Mouse (Mus musculus): ENCODE measurements around the gene Gm49318.
A peak's percentile ranks its signal among the peaks of the same experiment; 100 is the strongest.

The Gm49318 gene

GRCm38 (mm10) chr9:22069881-22070553 lies 1.0 kb downstream of the Gm49318 start:
- no peak for DNase-seq (ENCODE audit: low spot score in 2 of 2)

- DNase-seq (ENCODE audit: low spot score in 2 of 2), result no peak
These were observed 3.9 kb downstream of the Gm49318 start for GRCm38 (mm10) chr9:22067195-22067594.

GRCm38 (mm10) chr9:22066433-22066832 lies 4.6 kb downstream of the Gm49318 start:
- DNase-seq (ENCODE audit: low spot score in 2 of 2), result peak; percentile 20 to 56

GRCm38 (mm10) chr9:22065642-22066041 lies 5.4 kb downstream of the Gm49318 start:
- no peak for DNase-seq (ENCODE audit: low spot score in 2 of 2)

- DNase-seq (ENCODE audit: low spot score in 2 of 2), result no peak
These were observed 6.7 kb downstream of the Gm49318 start for GRCm38 (mm10) chr9:22064341-22064740.

- no peak for DNase-seq (ENCODE audit: low spot score in 2 of 2)
These were observed 9.7 kb downstream of the Gm49318 start for GRCm38 (mm10) chr9:22061339-22061738.

- no peak for DNase-seq (ENCODE audit: low spot score in 2 of 2)
These were observed 13.0 kb downstream of the Gm49318 start for GRCm38 (mm10) chr9:22058011-22058424.

GRCm38 (mm10) chr9:22057031-22057517 lies 14.0 kb downstream of the Gm49318 start:
- DNase-seq (ENCODE audit: low spot score in 2 of 2), result no peak

GRCm38 (mm10) chr9:22056303-22056910 lies 14.7 kb downstream of the Gm49318 start:
- DNase-seq (ENCODE audit: low spot score in 2 of 2), result no peak

GRCm38 (mm10) chr9:22055713-22056112 lies 15.3 kb downstream of the Gm49318 start:
- DNase-seq (ENCODE audit: low spot score in 2 of 2), result no peak

GRCm38 (mm10) chr9:22054411-22055076 lies 16.5 kb downstream of the Gm49318 start:
- DNase-seq (ENCODE audit: low spot score in 2 of 2), result peak; percentile 20 to 79

- no peak for DNase-seq (ENCODE audit: low spot score in 2 of 2)
These were observed 17.4 kb downstream of the Gm49318 start for GRCm38 (mm10) chr9:22053657-22054056.

- DNase-seq (ENCODE audit: low spot score in 2 of 2), result no peak
These were observed 19.2 kb downstream of the Gm49318 start, which contains the start of gene Elavl3 for GRCm38 (mm10) chr9:22051958-22052254. Gene Elavl3, minus strand, starts transcription at chr9:22052023.

- DNase-seq (ENCODE audit: low spot score in 2 of 2), result no peak
These were observed 19.7 kb downstream of the Gm49318 start for GRCm38 (mm10) chr9:22051161-22051957.

GRCm38 (mm10) chr9:22050351-22050889 lies 20.6 kb downstream of the Gm49318 start:
- peak in 1 of 2 experiments; percentile 28 for DNase-seq (ENCODE audit: low spot score in 2 of 2)

GRCm38 (mm10) chr9:22049721-22050270 lies 21.3 kb downstream of the Gm49318 start:
- DNase-seq (ENCODE audit: low spot score in 2 of 2), result no peak

- DNase-seq (ENCODE audit: low spot score in 2 of 2), result no peak
These were observed 21.7 kb downstream of the Gm49318 start for GRCm38 (mm10) chr9:22049315-22049714.

GRCm38 (mm10) chr9:22047329-22047728 lies 23.7 kb downstream of the Gm49318 start:
- no peak for DNase-seq (ENCODE audit: low spot score in 2 of 2)

GRCm38 (mm10) chr9:22041832-22042231 lies 29.2 kb downstream of the Gm49318 start:
- DNase-seq (ENCODE audit: low spot score in 2 of 2), result no peak

- no peak for DNase-seq (ENCODE audit: low spot score in 2 of 2)
These were observed 33.2 kb downstream of the Gm49318 start for GRCm38 (mm10) chr9:22037826-22038225.

GRCm38 (mm10) chr9:22035300-22036044 lies 35.6 kb downstream of the Gm49318 start:
- no peak for DNase-seq (ENCODE audit: low spot score in 2 of 2)

Data from natural killer cell, adult 2 months (primary cell).